Mouse (Mus musculus) lung, postnatal 10 days (tissue): ENCODE data around the gene Adamts16.

Experiments used
- DNase-seq: peaks from one replicate; pipeline ENCODE4 v3.0.0; 2021

Adamts16 gene

DNA sequence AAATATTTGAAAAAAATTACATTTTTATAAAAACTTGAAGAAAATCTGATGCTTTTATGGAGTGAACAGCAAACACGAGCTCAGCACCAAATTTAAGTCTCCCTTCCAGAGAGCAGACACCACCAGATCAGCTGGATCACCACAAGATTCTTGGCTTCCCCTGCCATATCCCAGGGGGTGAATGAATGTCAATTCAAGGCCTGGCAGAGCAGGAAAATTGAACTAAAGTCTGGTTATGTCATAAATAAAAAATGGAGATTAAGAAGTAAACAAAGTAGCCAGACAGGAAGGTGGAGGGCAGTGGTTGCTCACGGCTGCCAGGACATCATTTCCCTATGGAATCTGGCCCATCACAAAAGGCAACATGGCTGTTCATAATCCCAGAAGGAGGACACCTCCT, 80.3 kb downstream of the Adamts16 start:
- DNase-seq = no peak

DNA sequence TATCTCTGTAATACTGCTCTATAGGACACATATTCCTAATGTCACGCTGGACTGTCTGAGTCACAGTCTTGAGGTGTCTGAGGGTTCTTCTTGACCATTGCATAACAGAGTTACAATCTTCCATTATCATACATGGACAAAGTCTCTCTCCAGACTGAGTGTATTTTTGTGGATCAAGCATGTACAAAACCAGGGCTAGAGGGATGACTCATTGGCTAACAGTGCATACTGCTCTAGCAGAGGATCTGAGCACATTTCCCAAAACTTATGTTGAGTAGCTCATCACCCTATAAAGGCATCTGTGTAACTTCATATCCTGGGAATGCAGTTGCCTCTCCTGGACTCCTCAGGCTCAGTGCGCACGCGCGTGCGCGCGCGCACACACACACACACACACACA, 81.4 kb downstream of the Adamts16 start:
- no peak for DNase-seq

DNA sequence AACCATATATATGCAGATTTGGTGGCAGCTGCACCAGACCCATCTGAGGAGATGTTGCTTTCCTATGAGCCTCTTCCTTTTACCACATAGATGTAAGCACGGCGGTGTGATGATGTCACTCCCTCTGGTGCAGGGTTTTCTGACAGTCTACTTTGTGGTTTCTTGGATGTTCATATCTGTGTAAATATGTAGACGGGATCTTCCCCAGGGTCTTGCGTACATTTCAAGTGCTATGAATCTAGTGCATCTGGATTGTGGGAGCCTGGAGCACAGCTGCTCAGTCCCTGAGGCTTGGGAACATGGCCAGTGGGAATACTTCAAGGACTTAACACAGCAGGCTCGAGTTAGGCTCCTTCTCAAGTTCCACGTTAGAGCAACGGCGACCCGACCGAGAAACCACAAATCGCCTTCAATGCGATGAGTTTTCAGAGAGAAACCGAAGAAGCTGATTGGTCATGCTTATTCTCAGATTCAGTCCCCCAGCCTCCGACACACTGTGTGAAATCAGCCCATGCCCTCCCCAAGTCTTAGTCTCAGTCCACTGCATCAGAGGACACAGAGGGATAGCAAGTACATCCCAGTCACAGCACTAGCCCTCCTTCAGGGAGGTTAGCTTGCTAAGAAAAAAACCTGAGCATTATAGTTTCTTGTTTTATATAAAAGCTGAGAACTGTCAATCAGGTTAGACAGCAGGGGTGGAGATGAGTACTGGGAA, 95.2 kb downstream of the Adamts16 start:
- no peak for DNase-seq

DNA sequence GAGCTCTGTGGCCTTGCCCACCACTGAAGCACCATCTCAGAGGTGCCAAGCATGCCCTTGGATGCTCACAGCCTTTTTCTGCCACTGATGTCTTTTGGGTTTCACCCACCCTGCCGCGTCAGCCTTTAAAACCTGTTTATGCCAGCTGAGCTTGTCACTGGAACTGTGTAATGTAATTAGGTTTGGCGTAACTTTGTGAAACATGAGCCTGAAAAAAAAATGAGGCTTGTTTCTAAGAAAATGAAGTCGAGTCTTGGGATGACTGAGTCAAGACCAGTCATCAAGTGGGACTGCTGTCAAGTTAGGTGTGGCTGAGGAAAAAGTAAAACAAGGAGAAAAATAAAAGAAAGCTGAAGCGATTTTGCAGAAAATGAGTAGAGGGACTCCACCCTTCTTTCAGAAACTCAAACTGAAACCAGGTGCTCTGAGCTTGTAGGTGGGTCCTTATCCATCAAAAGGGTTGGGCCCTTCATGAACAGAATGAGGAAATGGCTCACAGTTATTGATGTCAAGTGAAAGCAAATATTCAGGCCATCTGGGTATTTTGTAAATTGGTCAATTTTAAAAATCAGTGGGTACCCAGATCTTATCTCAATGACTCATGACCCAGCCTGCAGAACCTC, 97.1 kb downstream of the Adamts16 start:
- no peak for DNase-seq

DNA sequence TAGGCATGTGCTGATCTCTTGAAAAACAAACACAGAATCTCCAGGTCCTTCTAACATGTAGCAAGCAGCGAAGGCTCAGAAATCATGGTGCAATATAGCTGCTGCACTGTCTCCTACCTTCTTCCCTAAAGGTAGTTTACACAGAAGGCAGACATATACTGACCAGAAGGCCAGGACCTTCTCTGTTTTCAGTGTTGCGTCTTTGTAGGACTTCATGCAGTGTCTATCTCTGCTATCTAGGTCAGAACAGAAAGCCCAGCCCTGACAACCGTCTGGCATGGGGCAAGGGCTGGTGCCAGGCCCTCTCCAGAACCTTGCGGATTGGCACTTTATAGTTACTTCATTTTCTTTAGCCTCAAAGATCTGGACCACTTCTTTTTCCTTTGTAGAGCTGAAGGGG, 98.9 kb downstream of the Adamts16 start:
- DNase-seq = no peak

DNA sequence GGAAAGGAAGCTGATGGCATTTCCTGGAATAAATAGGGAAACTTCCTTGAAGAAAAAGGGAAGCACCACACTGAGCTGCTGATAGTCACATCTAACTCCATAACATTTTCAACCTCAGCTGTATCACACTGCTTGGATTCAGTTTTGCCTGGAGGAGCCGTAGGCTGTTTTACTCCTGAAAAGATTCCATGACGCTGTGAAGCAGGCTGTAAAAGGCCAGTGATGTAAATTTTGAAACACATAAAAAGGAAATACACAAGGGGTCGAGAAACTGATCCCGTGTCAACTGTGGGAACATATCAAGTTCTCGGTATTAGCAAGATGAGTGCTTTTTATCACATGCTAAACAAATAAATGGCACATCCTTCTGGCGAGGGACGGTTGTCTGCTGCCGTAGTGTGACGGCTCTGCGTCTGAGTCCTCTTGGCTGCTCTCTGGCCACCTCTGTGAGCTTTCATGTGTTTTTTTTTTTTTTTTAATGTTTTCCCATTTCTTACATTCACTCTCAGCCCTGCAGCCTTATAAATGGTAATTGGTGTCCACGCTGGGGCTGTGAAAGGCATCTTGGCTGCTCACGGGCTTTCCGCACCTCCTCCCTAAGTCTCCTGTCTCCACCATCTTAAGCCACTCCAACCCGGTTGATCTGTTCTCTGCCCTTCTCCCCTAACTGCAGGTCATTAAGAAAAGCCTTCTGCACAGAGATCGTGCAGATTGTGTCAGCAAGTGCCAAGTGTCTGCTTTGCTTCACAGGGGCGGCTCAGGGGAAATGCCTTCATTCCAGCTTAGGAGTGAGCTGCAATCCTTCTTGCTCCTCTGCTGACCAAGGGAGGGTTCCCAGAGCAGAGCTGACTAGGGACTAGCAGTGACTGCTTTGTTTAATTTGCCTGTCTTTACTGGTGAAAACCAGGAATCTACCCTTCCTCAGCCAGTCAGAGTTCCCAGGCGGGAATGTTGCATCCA, 101.0 kb downstream of the Adamts16 start:
- DNase-seq = no peak

DNA sequence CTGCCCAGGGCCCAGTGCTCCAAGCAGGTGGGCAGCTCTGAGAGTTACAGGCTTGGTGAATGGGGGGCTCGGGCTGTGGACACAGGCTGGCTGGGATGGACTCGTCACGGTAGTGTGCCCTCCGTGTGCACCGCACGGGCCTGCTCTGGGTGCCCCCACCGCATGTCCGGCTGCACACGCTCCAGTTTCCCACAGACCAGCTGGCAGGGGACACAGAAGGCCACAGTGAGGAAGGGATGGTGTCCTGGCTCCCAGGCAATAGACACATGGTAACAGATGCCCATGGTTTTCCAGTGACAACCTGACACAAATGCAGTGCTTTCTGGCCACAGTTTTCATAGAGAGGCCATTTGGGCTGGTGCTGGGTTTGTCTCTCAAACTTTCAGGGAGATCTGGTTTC, 102.8 kb downstream of the Adamts16 start:
- no peak for DNase-seq

DNA sequence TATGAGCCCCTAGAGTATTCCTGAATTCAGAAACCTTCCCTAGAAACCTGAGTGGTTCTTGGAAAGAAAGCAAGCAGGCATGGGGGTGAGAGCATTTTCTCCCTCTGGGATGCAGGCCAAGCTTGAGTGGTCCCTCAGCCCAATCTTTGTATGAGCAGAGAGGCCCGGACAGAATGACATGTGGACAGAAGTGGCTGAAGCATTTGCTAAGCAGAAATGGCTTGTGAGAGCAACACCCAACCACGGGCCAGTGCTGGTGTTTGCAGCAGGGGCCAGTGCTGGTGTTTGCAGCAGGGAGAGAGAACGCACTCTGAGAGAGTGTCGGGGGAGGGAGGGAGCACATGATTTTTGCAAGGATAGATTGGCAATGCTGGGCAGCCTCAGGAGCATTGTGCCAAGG, 105.2 kb downstream of the Adamts16 start:
- DNase-seq = no peak

DNA sequence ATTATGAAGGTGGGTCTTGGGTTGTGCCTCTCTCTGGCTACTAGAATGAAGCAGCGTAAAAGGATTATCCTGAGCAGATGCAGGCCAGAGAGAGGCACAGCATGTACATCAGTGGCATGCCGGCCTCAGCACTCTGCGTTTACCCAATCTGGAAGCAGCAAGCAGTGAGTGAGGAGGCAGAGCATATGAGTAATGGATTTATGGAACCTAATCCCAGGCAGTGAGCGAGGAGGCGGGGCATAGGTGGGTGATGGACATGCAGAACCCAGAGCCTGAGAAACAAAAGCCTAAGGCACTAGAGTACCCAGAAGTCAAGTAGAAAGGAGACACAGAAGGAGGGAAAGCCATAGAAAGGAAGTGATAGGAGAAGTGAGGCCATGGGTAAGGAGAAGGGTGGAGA, 107.0 kb downstream of the Adamts16 start:
- no peak for DNase-seq

DNA sequence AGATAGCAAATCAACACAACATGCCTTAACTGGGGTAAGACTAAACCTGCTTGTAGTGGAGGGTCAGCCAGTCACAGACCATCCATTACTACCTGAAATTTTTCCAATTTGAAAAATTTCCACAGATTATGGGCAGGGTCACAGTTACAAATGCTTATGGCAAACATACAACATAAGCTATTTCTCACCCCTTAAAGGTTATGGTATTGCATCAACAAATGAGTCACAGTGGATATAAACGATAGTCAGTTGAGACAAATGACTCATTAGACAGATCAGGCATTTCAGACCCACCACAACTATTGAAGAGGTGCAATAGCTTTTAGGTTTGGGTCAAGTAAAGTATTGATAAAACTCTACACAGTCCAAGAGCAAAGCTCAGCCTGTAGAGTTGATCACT, 107.7 kb downstream of the Adamts16 start:
- no peak for DNase-seq

DNA sequence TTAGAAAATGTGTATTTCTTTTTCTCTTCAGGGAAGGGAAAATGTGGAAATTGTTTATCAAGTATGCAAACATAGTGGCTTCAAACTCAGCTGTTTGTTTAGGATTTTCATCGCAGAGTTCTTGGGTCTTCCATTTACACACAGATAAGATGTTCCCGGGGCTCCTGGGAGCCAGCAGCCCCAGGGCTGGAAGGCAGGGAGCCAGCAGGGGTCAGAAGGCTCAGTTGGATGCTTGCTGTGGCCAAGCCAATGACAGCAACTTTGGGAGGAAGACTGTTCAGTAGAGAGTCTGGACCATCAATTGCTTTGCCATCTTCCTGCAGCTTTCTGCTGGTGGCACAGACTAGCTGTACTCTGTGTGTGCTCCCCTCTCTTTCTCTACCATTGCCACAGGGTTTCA, 108.4 kb downstream of the Adamts16 start:
- DNase-seq = no peak

DNA sequence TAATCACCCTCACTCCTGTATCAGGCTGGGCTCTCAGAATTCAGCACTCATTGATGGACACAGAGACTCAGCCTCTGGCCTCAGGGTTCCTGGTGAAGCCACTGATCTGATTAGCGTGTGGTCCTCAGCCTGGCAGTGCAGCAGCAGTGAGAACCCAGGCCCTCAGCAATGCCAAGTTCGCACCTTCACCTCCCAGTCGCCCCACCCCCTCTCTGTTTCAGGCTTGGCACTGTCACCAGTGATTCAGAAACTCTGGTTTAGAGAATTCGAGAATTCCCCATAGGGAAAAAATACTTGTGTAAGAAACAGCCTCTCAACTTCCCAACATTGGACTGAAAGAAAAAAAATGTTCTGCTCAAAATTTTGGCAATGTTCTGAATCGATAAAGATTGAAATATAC, 108.8 kb downstream of the Adamts16 start:
- no peak for DNase-seq

DNA sequence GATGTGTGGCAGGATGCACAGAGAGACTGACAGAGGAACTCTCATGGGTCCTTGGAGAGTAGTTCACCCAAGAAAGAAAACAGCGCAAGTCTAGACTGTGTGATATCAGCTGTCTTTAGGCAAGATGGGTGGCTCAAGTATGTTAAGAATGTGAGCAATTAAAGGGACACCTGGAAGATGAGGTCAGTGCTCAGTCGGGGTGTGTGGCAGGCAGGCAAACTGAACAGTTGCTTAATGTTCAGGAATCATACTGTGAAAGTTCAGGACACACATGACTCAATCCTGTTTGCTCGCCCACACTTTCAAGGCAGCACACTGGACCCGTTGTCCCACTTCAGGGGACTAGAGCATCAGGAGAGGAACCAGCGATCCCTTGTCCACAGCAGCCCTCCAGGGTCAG, 110.3 kb downstream of the Adamts16 start:
- no peak for DNase-seq

DNA sequence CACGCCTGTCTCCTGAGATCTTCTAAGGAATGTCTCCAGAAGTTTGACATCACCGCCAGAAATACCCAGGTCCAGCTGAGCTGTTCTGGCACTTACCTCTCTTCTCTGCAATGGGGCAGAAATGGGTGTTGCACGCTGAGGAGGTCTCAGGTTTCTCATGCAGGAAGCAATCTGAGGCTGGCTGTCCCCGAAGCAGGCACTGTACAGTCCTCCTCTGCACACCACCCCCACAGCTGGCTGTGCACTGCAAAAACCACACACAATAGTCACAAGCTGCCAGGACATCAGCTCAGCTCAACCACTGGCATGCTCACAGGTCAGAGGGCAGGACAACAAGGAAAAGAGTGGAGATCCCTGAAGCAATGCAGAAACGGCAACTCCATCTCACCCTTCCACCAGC, 111.6 kb downstream of the Adamts16 start:
- DNase-seq = no peak

DNA sequence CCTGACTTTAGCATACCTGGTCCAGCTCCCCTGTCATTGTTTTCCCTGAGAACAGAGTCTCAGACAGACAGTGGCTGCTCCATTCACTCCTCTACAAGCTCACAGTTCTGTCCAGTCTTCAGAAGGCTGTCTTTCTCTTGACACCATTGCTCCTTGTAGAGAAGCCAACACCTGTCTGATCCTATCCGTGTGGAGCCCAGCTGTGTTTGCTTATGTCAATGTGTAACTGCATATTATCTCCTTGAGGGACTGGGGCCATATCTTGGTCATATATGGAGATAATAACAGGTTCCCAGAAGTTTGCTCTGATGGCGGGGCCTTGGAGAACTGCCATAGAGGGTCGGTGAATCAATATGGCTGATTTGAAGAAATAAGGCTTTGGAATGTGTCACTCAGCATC, 115.4 kb downstream of the Adamts16 start:
- no peak for DNase-seq

DNA sequence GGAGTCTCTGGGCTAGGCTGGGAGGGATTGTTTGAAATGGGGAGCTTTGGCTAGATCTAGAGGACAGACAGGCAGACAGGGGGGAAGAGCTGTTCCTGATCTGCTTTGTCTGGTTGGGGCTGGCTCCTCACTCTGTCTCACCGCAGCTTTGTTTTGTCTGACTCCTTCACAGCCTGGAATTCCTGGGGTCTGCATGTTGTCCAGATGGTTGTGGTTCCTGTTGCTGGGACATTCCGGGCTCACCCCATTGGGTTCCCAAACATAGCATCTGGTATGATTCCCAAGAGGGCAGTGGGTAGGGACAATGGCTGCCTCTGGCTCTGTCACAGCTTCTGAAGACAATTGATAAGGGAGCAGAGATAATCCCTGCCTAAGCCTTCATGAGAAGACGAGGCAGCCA, 117.0 kb downstream of the Adamts16 start:
- no peak for DNase-seq

DNA sequence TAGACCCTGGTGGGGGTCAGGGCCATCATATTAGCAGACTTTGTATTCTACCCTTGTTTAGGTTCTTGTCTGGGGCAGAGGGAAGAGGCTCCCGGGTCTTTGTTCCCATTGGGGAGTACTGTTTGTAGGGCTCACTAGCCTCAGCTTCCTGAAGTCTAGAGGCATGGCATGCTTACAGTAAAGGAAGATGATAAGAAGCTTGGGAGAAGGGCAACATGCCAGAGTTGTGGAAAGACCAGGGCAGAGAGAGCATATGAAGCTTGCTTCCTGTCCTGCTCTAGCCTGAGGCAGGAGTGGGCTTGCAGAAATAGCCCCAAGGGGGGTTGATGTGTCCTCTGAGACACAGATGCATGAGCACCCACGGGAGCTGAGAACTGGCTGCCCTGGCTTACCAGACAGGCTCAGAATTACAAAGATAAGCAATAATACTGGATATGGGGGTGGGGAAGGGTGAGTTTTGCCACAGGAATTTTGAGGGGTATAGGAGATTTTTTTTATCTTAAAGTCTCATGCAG, 117.4 kb downstream of the Adamts16 start:
- DNase-seq = peak; percentile 41

DNA sequence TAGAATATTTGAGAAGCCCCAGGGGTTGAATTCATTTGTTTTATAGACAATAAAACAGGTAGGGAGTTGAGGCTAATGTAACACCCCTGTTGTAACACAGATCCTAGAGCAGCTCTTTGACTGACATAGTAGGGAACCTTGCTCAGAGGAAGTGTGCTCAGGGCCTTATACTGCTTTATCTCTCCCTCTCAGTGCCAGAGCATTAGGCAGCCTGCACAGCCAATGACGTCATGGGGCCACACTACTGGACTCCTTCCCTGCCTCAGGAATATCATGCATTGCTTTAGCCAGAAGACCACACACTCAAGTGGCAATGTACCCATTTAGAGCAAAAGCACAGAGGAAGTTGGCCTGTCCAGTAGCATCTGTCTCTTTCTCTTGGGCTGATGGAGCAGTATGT, 121.6 kb downstream of the Adamts16 start:
- no peak for DNase-seq

DNA sequence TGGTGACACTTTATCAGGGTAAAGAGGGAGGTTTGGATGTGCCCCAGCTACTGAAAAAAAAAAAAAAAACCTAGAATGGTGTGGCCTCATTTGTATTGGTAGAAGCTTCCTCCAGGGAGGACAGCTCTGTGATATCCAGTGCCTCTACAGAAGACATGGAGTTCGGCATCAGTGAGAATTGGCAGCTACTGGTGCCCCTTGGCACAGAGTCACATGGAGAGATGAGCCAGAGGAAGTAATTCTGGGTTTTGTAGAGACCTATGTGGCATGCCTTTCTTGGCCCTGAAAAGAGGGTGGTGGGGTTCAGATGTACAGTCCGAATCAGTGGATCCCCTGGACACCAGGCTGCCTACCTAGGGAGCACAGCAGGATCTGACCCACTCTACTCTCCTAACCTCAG, 122.8 kb downstream of the Adamts16 start:
- no peak for DNase-seq

DNA sequence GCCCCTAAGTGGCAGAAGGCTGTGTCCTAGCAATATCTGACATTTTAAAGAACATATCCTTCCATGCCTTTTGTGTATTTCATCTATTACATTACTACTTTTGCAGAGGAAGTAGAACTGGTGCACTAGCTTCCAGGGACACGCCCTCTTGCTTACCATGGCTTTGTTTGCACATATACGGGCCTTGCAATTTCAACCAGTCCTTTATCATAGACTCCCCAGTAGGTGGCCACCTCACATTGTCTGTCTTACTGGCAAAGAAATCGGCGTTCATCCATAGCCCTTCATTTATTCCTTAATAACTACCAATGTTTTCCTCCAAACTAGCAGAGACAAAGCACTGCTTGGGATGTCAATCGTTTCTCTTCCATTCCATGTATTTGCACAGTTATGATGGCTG, 125.6 kb downstream of the Adamts16 start:
- peak; percentile 13 for DNase-seq

DNA sequence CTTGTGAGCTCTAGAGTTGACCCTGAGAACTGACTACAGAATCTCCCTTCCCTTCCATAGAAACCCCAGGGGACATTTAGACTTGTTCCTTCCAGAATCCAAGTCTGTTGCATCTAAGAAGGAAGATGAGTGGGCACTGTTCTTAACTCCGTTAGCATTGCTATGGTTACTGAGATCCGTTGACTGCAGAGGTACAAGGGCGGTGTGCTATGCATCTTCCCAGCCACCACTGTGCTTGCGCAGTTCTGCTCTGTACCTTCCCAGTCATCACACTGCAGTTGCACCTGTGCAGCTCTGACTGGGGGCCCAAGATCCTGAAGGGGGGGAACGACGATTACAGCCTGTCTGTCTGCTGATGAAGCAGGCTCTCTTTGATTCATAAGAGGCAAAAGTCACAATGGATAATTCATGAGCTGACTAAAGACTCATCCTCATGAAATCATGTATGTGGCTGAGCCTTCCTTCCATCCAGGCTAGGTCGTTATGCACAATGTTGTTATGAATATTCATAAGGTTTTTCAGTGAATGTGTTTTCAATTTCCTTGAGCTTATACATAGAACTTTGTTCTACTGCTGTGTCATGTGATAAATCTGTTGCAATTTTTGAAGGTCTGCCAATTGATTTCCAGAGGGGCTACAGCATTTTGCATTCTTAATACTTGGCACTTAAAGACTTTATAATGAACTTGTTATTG, 127.4 kb downstream of the Adamts16 start:
- no peak for DNase-seq

DNA sequence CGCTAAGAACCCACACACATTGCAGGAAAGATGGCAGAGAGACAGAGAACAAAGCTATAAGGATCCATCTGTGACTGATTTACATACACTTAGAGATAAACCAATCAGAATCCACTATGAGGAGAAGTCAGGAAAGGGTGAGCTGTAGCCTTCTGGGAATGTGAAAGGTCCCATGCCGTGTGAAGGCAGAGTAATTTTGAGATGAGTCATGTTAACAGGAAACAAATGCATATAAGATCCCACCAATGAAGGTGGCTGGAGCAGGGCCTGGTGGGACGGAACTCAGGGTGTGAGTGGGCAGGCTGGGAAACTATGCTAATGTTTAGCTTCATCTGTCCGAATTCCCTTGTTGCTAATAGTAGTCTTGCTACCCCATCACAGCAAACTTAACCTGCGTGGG, 128.3 kb downstream of the Adamts16 start:
- DNase-seq = no peak
